Mouse (Mus musculus): ENCODE results near the gene Rgs3.

GRCm38 (mm10) chr4:62652215-62652614 lies 92.6 kb downstream of the Rgs3 start:
- TF ChIP-seq GATA1 (IDR thresholded peaks at IDR 0.05; ENCODE audit: borderline replicate concordance, low read length) (no peak), FLI1 (IDR thresholded peaks at IDR 0.05; ENCODE audit: low read length) (no peak)
